Mouse (Mus musculus): Measurements from ENCODE around the gene Cdh12. TPM values are rescaled to one million over a fixed set of nuclear protein-coding genes. Genes with fewer than 3 reads are reported as not detected.
"Not testable (repeated sequence)": the region's sequence is repeated elsewhere in the genome, so short reads cannot be mapped to it uniquely, and the experiment has no call there.

Gene Cdh12
- total RNA-seq (2021), result 10 to 100 TPM; 39.4 to 42.8 TPM
- long read RNA-seq, experiment 1, full-length matches to known transcripts, result 1 of 8 reads
- long read RNA-seq, experiment 1, partial matches to known transcripts, result 3 of 8 reads
- long read RNA-seq, experiment 1, other reads (novel, unspliced or antisense), result 4 of 8 reads
- long read RNA-seq, experiment 2, full-length matches to known transcripts, result 1 of 1 reads
- long read RNA-seq, experiment 2, partial matches to known transcripts, result 0 of 1 reads
- long read RNA-seq, experiment 2, other reads (novel, unspliced or antisense), result 0 of 1 reads

GRCm38 (mm10) chr15:20448861-20449663 is at the start of gene Cdh12:
Gene Cdh12 (plus strand): TSS chr15:20449265.
- peak; percentile 34 to 60 for DNase-seq (ENCODE audit: low spot score in 2 of 2)

- no peak for DNase-seq (ENCODE audit: low spot score in 2 of 2)
Observed at GRCm38 (mm10) chr15:20403596-20403995, 45.5 kb upstream of the Cdh12 start.

- DNase-seq (ENCODE audit: low spot score in 2 of 2), result no peak
Observed at GRCm38 (mm10) chr15:20413397-20413796, 35.7 kb upstream of the Cdh12 start.

GRCm38 (mm10) chr15:20436356-20436755 is 12.7 kb upstream of the Cdh12 start:
- DNase-seq (ENCODE audit: low spot score in 2 of 2), result no peak

GRCm38 (mm10) chr15:20450558-20450957 is 1.5 kb downstream of the Cdh12 start:
- no peak for DNase-seq (ENCODE audit: low spot score in 2 of 2)

GRCm38 (mm10) chr15:20458508-20458907 is 9.4 kb downstream of the Cdh12 start:
- no peak for DNase-seq (ENCODE audit: low spot score in 2 of 2)

GRCm38 (mm10) chr15:20462500-20462899 is 13.4 kb downstream of the Cdh12 start:
- DNase-seq (ENCODE audit: low spot score in 2 of 2), result no peak

- DNase-seq (ENCODE audit: low spot score in 2 of 2), result no peak
Observed at GRCm38 (mm10) chr15:20463601-20464000, 14.5 kb downstream of the Cdh12 start.

- no peak for DNase-seq (ENCODE audit: low spot score in 2 of 2)
Observed at GRCm38 (mm10) chr15:20550979-20551378, 101.9 kb downstream of the Cdh12 start.

GRCm38 (mm10) chr15:20571012-20571411 is 121.9 kb downstream of the Cdh12 start:
- no peak for DNase-seq (ENCODE audit: low spot score in 2 of 2)

- DNase-seq (ENCODE audit: low spot score in 2 of 2), result no peak
Observed at GRCm38 (mm10) chr15:20582567-20583075, 133.6 kb downstream of the Cdh12 start.

GRCm38 (mm10) chr15:20591599-20591998 is 142.5 kb downstream of the Cdh12 start:
- no peak for DNase-seq (ENCODE audit: low spot score in 2 of 2)

- not testable (repeated sequence) for DNase-seq (ENCODE audit: low spot score in 2 of 2)
Observed at GRCm38 (mm10) chr15:20605751-20606150, 156.7 kb downstream of the Cdh12 start.

GRCm38 (mm10) chr15:20634593-20634992 is 185.5 kb downstream of the Cdh12 start:
- peak; percentile 22 to 31 for DNase-seq (ENCODE audit: low spot score in 2 of 2)

GRCm38 (mm10) chr15:20639155-20639554 is 190.1 kb downstream of the Cdh12 start:
- no peak for DNase-seq (ENCODE audit: low spot score in 2 of 2)

- no peak for DNase-seq (ENCODE audit: low spot score in 2 of 2)
Observed at GRCm38 (mm10) chr15:20642905-20643414, 193.9 kb downstream of the Cdh12 start.

- peak; percentile 11 to 20 for DNase-seq (ENCODE audit: low spot score in 2 of 2)
Observed at GRCm38 (mm10) chr15:20660221-20660620, 211.2 kb downstream of the Cdh12 start.

- DNase-seq (ENCODE audit: low spot score in 2 of 2), result no peak
Observed at GRCm38 (mm10) chr15:20666650-20667049, 217.6 kb downstream of the Cdh12 start, which contains the start of gene Acot10. Gene Acot10 (minus strand): TSS chr15:20666750.

GRCm38 (mm10) chr15:20667350-20667749 is 218.3 kb downstream of the Cdh12 start:
- no peak for DNase-seq (ENCODE audit: low spot score in 2 of 2)

GRCm38 (mm10) chr15:20667989-20668388 is 218.9 kb downstream of the Cdh12 start:
- no peak for DNase-seq (ENCODE audit: low spot score in 2 of 2)

GRCm38 (mm10) chr15:20669507-20669906 is 220.4 kb downstream of the Cdh12 start:
- not testable (repeated sequence) for DNase-seq (ENCODE audit: low spot score in 2 of 2)

- no peak for DNase-seq (ENCODE audit: low spot score in 2 of 2)
Observed at GRCm38 (mm10) chr15:20682719-20683118, 233.7 kb downstream of the Cdh12 start.
